Mouse (Mus musculus) lung, adult 2 months (tissue): ENCODE results near the gene Scyl1. TPM values are rescaled to one million over a fixed set of nuclear protein-coding genes. Genes with fewer than 3 reads are reported as not detected.

Experiments used
- DNase-seq: peaks from one replicate; pipeline ENCODE4 v3.0.0; 2022
- H3K4me1 ChIP-seq: fragments of 200-500 bp; 2 replicates; pipeline ENCODE4 v1.6.1; 2011; ENCODE audit warnings: low read length; ENCODE audit not compliant: control insufficient read depth, insufficient read depth
- H3K4me3 ChIP-seq: fragments of 200-500 bp; replicated peaks from 2 replicates; pipeline ENCODE3; 2011; ENCODE audit warnings: low read depth, mild to moderate bottlenecking, control low read depth, low read length; ENCODE audit errors: extremely low read depth
- CTCF ChIP-seq: fragments of 200-500 bp; IDR thresholded peaks from 2 replicates; pipeline ENCODE4 v1.5.1; 2011; ENCODE audit warnings: mild to moderate bottlenecking, low read length, control low read depth; ENCODE audit not compliant: insufficient read depth
- POLR2A ChIP-seq: fragments of 200-500 bp; IDR thresholded peaks from 2 replicates; pipeline ENCODE4 v1.6.1; 2011; ENCODE audit warnings: low read depth, mild to moderate bottlenecking, control low read depth, low read length, borderline replicate concordance; ENCODE audit errors: extremely low read depth
- WGBS: fragments of 180-500 bp; shearing (Covaris S2); methylation state at CpG from one replicate; pipeline ENCODE4 v1.1.7; 2018; 5-methylcytosine and 5-hydroxymethylcytosine counted together
- polyA plus RNA-seq: library from polyadenylated mRNA; depleted of rRNA; stranded (reverse); fragments of >200 nt; gene quantifications from 2 replicates; pipeline ENCODE4 v1.2.3, GENCODE M21; 2012

The Scyl1 gene
- polyA plus RNA-seq, 1 experiment, result 116 TPM

GRCm38 (mm10) chr19:5803881-5804279, 32.7 kb upstream of the Scyl1 start:
- peak overlapping the region; percentile 37 for H3K4me3 ChIP-seq

GRCm38 (mm10) chr19:5803041-5803880, 32.0 kb upstream of the Scyl1 start:
- Histone ChIP-seq H3K4me1 (peaks cover 34% of the 10 kb centered on the region), H3K4me3 (peak overlapping the region; percentile 89)
- TF ChIP-seq POLR2A (peak; percentile 70), CTCF (no peak)
- WGBS, result under 1% methylated on average over 67 of the region's 67 CpGs
- DNase-seq, result peak; percentile 99

More at GRCm38 (mm10) chr19:5803881-5804279, 32.7 kb upstream of the Scyl1 start:
- H3K4me1 ChIP-seq, result peaks cover 40% of the 10 kb centered on the region
- TF ChIP-seq POLR2A (no peak; the same call in 1 of the 2 replicates), CTCF (no peak)
- under 1% methylated on average over 16 of the region's 16 CpGs for WGBS
- no peak for DNase-seq

DNA sequence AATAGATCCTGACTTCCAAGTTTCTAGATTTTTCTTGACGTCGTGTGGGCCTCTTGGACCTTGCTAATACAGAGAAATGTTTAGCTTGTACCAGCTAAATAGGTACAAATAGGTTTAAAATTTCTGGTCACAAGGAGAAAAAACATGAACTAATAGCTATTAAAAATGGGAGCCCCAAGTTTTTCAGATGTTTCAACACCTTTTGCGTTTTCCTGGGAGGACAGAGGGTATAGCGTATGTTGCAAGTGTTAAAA, 31.5 kb upstream of the Scyl1 start:
- peak overlapping the region; percentile 89 for H3K4me3 ChIP-seq
- H3K4me1 ChIP-seq, result peaks cover 31% of the 10 kb centered on the region
- DNase-seq, result no peak
- TF ChIP-seq POLR2A (no peak), CTCF (no peak)
- WGBS, result 1% methylated on average over 4 of the region's 4 CpGs

DNA sequence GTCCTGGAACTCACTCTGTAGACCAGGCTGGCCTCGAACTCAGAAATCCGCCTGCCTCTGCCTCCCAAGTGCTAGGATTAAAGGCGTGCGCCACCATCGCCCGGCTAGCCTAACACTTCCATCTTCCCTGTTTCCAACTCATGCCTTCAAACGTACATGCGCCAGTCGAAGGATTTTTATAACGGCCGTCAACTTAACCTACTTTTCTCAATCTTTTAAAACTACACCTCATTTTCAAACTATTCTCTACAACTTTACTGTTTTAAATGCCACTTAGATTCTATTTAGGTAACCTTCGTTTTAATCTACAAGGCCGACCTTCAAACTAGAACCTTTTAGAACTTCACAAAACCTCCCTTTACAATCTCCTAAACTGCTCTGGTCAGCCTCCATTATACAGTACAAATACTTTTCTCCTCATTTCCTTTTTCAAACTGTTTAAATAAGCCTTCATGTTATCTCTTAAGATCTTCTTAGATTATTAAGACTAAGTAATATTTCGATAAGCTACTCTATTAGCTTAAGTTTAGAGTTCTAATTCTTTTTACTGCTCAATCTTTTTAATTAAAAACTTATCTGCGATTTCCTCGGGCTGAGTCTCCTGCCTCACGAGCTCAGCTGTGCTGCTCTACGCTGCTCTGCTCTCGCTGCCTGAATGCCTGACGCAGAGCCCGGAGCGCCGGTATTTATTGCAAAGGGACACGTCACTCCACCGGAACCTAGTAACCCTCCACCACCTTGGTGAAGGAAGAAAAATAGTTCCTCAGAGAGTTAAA, 31.0 kb upstream of the Scyl1 start:
- under 1% methylated on average over 25 of the region's 25 CpGs for WGBS
- peak; percentile 98 for DNase-seq
- peak; percentile 100 for TF ChIP-seq POLR2A
- peak; percentile 26; the same call in 1 of the 2 replicates for TF ChIP-seq CTCF
- H3K4me1 ChIP-seq, result peaks cover 35% of the 10 kb centered on the region
- H3K4me3 ChIP-seq, result peak overlapping the region; percentile 100

DNA sequence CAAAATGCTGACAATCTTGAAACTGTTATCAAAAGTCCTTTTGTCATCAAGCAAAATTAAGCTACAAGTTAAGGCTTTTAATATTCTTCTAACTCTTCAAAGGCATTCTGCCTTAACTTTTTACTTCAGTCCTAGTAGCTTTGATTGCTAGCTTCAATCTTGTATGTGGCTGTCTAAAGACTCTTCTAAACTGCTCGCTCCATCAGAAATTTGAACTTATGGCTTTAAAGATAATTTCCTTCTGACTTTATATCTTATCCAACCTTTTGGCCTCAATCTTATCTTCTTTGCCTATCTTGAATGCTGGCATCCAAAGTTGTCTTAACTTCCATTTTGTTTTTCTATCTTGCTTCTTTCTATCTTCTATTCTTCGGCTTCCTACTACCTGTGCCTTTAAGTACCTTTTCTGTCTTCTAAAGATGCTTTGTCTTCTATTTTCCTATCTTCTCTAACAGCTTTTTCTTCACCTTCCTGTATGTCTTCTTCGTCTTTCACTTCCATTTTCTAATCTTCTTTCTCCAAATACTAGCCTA, 30.3 kb upstream of the Scyl1 start:
- Histone ChIP-seq H3K4me1 (peaks cover 33% of the 10 kb centered on the region), H3K4me3 (peak overlapping the region; percentile 100)
- 1% methylated on average over 3 of the region's 3 CpGs for WGBS
- no peak for DNase-seq
- TF ChIP-seq CTCF, result no peak
- no peak for TF ChIP-seq POLR2A

DNA sequence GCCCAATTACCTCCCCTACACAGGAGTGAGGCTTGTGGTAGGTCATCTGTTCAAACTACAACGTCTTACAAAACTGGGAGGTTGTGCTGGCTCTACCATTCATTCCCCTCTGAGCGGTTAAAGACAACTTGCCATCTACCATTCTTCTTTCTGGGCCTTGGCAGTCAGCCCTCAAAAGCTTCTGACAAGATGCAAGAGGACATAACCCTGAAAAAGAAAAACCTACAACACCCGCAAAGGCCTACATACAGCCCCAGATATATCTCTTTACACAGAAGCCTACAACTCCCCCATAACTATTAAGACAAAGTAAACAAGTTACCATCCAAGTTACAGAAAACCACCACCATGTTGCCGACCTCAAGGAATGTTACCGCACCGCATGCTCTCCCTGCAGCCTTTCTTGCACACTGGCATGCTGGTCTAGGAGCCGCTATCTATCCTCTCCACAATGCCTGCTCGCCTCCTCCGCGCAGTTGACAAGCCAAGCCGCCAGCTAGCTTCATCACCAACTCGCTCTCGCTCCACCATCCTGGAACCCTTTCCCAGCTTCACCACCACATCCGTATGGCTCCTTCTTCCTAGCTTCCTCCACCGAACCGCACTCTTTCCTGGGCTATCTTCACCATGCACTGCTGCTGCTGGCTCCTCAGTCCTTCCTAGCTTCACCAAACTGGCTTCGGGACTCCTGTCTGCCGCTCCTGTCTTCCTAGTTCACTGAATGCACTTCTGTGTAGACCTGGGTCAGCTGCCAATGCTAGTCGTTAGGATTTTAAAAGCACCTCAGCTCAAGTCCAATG, 29.6 kb upstream of the Scyl1 start:
- Histone ChIP-seq H3K4me1 (peaks cover 31% of the 10 kb centered on the region), H3K4me3 (peak overlapping the region; percentile 100)
- no peak for TF ChIP-seq CTCF
- peak; percentile 97 for TF ChIP-seq POLR2A
- peak; percentile 61 for DNase-seq
- WGBS, result under 1% methylated on average over 19 of the region's 19 CpGs

DNA sequence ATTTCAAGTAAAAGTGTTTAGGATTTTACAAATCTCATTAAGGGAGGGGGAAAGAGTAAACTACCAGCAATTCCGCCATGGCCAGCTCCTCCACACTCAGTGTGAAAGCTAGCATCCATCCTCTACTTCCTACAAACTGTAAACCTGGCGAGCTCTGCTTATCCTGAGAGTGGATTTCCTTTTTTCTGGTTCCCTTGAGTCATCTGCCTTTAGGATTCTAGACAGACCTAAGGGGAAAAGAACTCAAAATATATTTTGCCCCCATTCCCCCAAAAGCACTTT, 29.1 kb upstream of the Scyl1 start:
- DNase-seq, result no peak
- no peak for TF ChIP-seq CTCF
- TF ChIP-seq POLR2A, result no peak
- WGBS, result 0% methylated on average over 2 of the region's 2 CpGs
- Histone ChIP-seq H3K4me3 (peak overlapping the region; percentile 100), H3K4me1 (peaks cover 28% of the 10 kb centered on the region)

DNA sequence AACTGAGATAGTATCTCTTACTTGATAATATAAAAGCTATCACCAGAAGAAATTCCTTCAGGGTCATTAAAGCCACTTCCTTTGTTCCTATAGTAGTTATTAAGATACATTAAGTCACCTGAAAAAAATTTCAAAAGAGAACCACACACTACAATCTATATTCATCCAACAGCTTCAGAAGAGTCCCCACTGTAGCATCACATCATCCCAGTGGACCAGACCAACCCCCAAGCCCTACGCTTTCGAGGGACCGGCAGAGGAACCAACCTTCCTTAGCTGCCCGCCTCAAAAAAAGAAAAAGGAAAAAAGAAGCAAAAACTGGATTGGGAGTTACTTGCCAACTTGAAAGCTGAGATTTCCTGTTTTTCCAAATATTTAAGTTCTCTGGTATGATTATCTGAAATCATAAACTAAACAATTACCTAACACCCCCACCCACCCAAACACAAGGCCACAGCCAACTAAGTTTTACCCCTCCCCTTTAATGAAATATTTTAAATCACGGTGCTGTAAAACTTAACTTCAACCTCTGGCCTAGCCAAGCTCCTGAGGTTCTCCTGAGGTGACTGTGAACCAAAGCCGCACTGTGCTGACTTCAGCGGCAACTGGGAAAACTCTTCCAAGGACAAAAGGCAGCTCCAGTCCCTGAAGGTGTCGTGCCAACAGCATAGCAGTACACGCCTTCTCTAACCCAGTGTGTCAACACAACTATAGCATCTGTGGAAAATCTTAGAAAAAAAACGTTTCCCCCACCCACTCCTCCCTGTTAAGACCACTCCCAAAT, 28.5 kb upstream of the Scyl1 start:
- TF ChIP-seq CTCF (no peak), POLR2A (peak; percentile 87; the same call in 1 of the 2 replicates)
- peak; percentile 56 for DNase-seq
- WGBS, result 0% methylated on average over 10 of the region's 10 CpGs

DNA sequence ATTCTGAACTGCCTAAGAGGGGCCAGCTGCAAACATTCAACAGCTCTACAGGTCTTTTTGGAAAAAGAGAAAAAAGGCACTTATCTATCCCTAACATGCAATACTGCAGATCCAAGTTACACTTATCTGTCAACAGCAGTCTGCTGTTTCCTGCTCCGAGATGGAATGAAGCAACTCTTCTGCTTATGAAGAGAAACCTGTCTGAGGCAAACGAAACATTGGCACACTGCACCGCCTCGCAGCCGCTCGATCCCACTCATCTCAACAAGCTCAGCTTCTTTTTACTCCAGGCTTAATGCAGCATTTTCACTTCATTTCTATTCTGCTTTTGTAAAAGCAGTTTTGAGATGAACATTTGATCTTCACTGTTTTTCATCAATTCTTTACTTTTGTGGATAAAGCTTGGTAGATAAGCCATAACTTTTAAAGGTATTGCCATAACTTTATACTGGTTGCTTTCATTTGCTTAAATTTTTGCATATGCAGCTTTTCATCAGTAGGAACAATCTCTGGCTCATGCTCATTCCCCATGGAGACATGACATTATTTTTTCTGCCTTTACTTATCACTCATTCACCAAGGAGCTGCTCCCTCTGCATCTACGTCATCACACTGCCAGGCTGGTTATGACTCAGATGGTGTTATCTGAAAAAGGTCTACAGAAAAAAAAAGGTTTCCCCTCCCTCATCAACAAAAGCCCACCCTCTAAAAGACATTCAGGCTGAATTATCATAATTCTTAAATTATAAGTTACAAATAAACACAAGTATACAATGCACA, 27.7 kb upstream of the Scyl1 start:
- DNase-seq, result no peak

More for the DNA sequence above, 28.5 kb upstream of the Scyl1 start:
- Histone ChIP-seq H3K4me3 (peak overlapping the region; percentile 100), H3K4me1 (peaks cover 29% of the 10 kb centered on the region)

More for the DNA sequence above, 27.7 kb upstream of the Scyl1 start:
- 1% methylated on average over 7 of the region's 7 CpGs for WGBS
- Histone ChIP-seq H3K4me3 (peak overlapping the region; percentile 100), H3K4me1 (peaks cover 24% of the 10 kb centered on the region)
- TF ChIP-seq CTCF (no peak), POLR2A (peak; percentile 68; the same call in 1 of the 2 replicates)
